Mouse (Mus musculus) heart, embryonic 15.5 days (tissue): ENCODE results near the gene Ttc6. TPM values are rescaled to one million over a fixed set of nuclear protein-coding genes. Genes with fewer than 3 reads are reported as not detected.
A peak's percentile ranks its signal among the peaks of the same experiment; 100 is the strongest.

ENCODE experiments used
- ATAC-seq: fragments of 200-750 bp; cut with Nextera tagmentation; replicated peaks from 2 replicates; pipeline ENCODE4 v1.8.0; 2017; ENCODE audit warnings: low read depth, moderate TSS enrichment; ENCODE audit not compliant: insufficient number of reproducible peaks, insufficient read depth, low FRiP score
- H3K27ac ChIP-seq: fragments of 300-500 bp; sonication (generic); 2 replicates; pipeline ENCODE4 v1.5.1; 2015; ENCODE audit warnings: mild to moderate bottlenecking, inconsistent platforms
- H3K27me3 ChIP-seq: fragments of 300-500 bp; sonication (generic); 2 replicates; pipeline ENCODE4 v1.6.1; 2015; ENCODE audit warnings: inconsistent platforms
- H3K36me3 ChIP-seq: fragments of 300-500 bp; sonication (generic); 2 replicates; pipeline ENCODE4 v1.6.1; 2015; ENCODE audit warnings: mild to moderate bottlenecking, inconsistent platforms
- H3K4me1 ChIP-seq: fragments of 300-500 bp; sonication (generic); replicated peaks from 2 replicates; pipeline ENCODE4 v1.6.1; 2015; ENCODE audit warnings: inconsistent platforms
- H3K4me2 ChIP-seq: fragments of 300-500 bp; sonication (generic); 2 replicates; pipeline ENCODE4 v1.6.1; 2015; ENCODE audit warnings: inconsistent platforms, mild to moderate bottlenecking, moderate library complexity
- H3K4me3 ChIP-seq: fragments of 300-500 bp; sonication (generic); 2 replicates; pipeline ENCODE4 v1.5.1; 2015; ENCODE audit warnings: mild to moderate bottlenecking, inconsistent platforms
- H3K9ac ChIP-seq: fragments of 300-500 bp; sonication (generic); 2 replicates; pipeline ENCODE4 v1.6.1; 2015; ENCODE audit warnings: mild to moderate bottlenecking, inconsistent platforms
- H3K9me3 ChIP-seq: fragments of 300-500 bp; sonication (generic); replicated peaks from 2 replicates; pipeline ENCODE4 v1.6.1; 2016; ENCODE audit warnings: inconsistent platforms
- WGBS: fragments of 180-500 bp; shearing (Covaris S2); methylation state at CpG from one replicate; pipeline ENCODE4 v1.1.7; 2015; ENCODE audit warnings: mixed read lengths; 5-methylcytosine and 5-hydroxymethylcytosine counted together
- polyA plus RNA-seq: library from polyadenylated mRNA; unstranded; fragments of >200 nt; fragmentation: Nextera tagmentation; extraction: Ambion mirVana; gene quantifications from 2 replicates; pipeline ENCODE4 v1.2.1, GENCODE M21; 2015

Gene Ttc6
- polyA plus RNA-seq, 1 experiment from 2014 or later: 0.42 TPM

DNA sequence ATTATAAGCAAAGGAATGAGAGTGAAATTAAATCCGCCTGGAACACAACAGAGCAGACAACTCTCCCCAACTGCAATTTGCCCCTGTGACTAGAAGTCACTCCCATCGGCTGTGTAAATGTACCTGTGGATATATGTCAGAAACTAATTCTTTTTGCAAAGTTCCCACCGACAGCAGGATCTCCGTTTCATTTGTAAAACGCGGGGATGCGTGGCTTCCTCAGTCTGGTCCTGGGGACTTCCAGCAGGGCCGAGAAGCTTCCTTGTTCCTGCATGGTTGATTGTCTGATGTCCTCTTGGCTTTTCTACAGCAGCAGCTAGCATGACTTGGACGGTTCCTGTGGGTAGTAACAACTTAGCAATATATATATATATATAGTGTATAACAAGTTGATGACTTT is 16.0 kb upstream of the Ttc6 start:
- no peak overlapping the region for H3K4me3 ChIP-seq
- no peak overlapping the region for H3K4me2 ChIP-seq
- peaks cover 96% of the 10 kb centered on the region for H3K27me3 ChIP-seq
- ATAC-seq: no peak
- H3K4me1 ChIP-seq: peaks cover 25% of the 10 kb centered on the region
- H3K36me3 ChIP-seq: no peaks in the 10 kb centered on the region
- no peak overlapping the region for H3K27ac ChIP-seq
- H3K9me3 ChIP-seq: no peaks in the 10 kb centered on the region
- WGBS: 4% methylated on average over 9 of the region's 9 CpGs
- H3K9ac ChIP-seq: no peak overlapping the region

DNA sequence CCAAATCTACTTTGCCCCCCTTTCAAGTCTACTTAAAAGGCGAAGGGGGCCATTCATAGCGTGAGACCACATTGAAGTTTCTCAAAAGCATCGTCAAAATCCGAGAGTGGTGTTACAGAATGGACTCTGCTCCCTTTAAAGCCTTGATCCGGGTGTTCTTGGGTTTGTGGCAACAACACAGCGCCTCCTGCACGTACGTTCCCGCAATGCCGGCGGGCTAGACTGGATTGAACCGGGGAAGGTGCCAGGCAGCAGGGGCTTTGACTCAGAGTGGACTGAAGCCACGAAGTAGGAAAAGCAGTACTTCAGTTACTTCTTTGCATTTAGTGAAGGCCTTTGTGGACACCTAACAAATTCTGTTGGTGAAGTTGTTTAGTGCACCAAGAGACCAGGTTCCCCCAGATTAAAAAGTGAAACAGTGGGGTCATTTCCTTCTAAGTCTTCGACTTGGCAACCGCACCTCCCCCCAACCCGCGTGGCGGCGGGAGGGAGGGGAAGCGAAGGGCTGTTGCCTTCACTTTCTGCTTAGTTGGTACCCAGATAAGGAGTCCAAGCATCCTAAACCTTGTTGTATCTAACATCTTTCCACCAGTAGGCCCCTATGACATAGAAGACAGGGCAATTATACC is 15.4 kb upstream of the Ttc6 start:
- Histone ChIP-seq H3K4me2 (0 out of 2 replicates have a peak overlapping the region, but pooled peaks have one; percentile 16), H3K9me3 (no peaks in the 10 kb centered on the region), H3K27me3 (peaks cover 96% of the 10 kb centered on the region), H3K4me1 (peaks cover 23% of the 10 kb centered on the region), H3K27ac (no peak overlapping the region), H3K9ac (no peak overlapping the region), H3K4me3 (peak overlapping the region; percentile 6; the same call in 1 of the 2 replicates), H3K36me3 (no peaks in the 10 kb centered on the region)
- WGBS: under 1% methylated on average over 20 of the region's 20 CpGs
- no peak for ATAC-seq

DNA sequence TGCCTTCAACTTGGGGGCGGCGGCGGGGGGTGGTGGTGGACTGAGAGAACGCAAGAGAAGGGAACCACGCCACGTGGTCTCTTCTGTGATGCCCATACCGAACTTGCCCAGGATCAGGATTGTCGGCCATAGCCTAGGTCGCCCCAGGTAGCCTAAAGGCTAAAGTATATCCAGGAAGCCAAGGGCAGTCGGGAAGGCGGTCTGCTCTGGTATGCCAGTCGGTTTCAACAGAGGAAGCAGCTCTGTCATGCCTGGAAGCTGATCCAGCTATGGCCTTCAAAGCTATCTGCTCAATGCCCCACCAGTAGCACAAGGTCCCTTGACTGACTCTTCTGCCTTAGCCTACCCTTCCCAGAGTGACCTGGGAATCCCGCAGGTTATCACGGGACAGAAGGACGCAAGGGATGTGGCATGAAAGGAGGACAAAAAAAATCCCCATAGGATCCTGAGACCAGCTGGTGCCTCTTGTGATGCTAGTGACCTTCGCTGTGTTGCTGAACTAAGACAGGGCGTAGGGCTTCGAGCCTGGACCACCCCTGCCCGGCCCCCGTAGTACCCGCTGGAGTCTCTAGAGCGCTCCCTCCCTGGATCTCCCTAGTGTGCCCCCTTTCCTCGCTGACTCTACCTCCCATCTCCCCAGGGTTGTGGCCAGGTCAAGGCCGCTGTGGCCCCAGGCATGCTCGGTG is 14.8 kb upstream of the Ttc6 start:
- H3K27me3 ChIP-seq: peaks cover 98% of the 10 kb centered on the region
- H3K4me2 ChIP-seq: no peak overlapping the region
- no peak overlapping the region for H3K4me3 ChIP-seq
- H3K9me3 ChIP-seq: no peaks in the 10 kb centered on the region
- H3K9ac ChIP-seq: no peak overlapping the region
- no peak for ATAC-seq
- H3K4me1 ChIP-seq: peaks cover 23% of the 10 kb centered on the region
- 3% methylated on average over 25 of the region's 25 CpGs for WGBS
- no peak overlapping the region for H3K27ac ChIP-seq
- H3K36me3 ChIP-seq: no peaks in the 10 kb centered on the region

DNA sequence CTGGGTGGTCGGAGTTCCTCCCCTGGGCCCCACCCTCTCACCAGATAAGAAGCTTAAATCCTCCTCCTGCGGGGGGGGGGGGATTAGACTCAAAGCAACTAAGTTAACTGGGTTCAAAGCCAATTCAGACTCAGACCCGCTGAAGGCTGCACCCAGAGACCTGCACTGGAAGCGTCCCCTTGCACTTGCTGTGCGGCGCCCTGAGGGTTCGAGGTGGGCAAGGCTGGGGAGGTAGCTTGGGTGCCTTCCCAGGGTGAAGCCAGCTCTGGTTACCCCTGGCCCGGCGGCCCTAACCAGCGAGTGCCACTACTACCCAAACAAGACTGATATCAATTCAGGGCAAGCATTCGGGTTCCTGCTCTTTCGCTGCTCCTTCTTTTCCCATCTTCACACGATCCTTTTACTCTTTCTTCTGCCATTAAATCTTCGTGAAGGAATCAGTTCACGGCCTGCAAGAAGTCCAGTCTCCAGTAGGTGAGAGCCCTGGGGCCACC is 14.2 kb upstream of the Ttc6 start:
- Histone ChIP-seq H3K4me3 (no peak overlapping the region), H3K9ac (no peak overlapping the region), H3K9me3 (no peaks in the 10 kb centered on the region), H3K4me2 (no peak overlapping the region), H3K27me3 (peaks cover 98% of the 10 kb centered on the region), H3K36me3 (no peaks in the 10 kb centered on the region), H3K27ac (no peak overlapping the region), H3K4me1 (peaks cover 22% of the 10 kb centered on the region)
- ATAC-seq: no peak
- 0% methylated on average over 15 of the region's 15 CpGs for WGBS

DNA sequence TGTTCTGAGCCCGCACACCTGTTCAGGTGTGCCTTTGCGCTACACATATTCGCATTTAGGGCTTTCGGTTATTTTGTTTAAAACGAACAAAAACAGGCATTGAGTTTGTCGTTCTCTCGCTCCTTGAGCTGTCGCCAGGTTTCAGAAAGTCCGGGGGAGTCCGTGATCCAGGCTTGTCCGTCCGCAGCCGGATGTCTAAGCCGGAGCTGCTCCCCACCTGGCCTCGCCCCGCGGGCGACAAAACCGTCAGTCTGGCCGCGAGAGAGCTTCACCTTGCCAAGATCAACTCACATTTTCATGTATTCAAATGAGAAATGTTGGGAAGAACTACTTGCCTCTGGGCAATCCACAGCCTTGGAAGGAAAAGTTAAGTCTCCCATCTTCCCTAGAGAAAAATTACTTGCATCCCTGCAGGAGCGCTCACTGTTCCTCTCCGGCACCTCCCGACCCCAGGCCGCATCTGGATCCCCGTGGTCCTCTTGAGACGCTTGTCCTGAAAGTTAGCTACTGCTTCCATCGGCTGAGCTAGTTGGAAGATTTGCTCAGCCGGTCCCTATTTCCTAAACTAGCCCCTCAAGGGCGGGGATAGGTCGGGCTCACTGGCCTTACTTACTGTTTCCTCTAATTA is 13.6 kb upstream of the Ttc6 start:
- 2% methylated on average over 31 of the region's 31 CpGs for WGBS
- Histone ChIP-seq H3K36me3 (no peaks in the 10 kb centered on the region), H3K4me2 (no peak overlapping the region), H3K27ac (no peak overlapping the region), H3K9me3 (no peaks in the 10 kb centered on the region), H3K4me3 (no peak overlapping the region), H3K27me3 (peaks cover 96% of the 10 kb centered on the region), H3K4me1 (peaks cover 17% of the 10 kb centered on the region), H3K9ac (no peak overlapping the region)
- ATAC-seq: no peak

GRCm38 (mm10) chr12:57550881-57551280 is 13.0 kb upstream of the Ttc6 start:
- ATAC-seq: no peak
- WGBS: 10% methylated on average over 8 of the region's 8 CpGs

GRCm38 (mm10) chr12:57552286-57552685 is 11.6 kb upstream of the Ttc6 start:
- Histone ChIP-seq H3K36me3 (no peaks in the 10 kb centered on the region), H3K27me3 (peaks cover 84% of the 10 kb centered on the region), H3K4me2 (no peak overlapping the region), H3K27ac (no peak overlapping the region), H3K4me3 (no peak overlapping the region), H3K9ac (no peak overlapping the region), H3K4me1 (no peaks in the 10 kb centered on the region; the same call in 1 of the 2 replicates), H3K9me3 (no peaks in the 10 kb centered on the region)
- ATAC-seq: no peak
- 14% methylated on average over 3 of the region's 3 CpGs for WGBS

More at GRCm38 (mm10) chr12:57550881-57551280, 13.0 kb upstream of the Ttc6 start:
- Histone ChIP-seq H3K27me3 (peaks cover 95% of the 10 kb centered on the region), H3K9ac (no peak overlapping the region), H3K9me3 (no peaks in the 10 kb centered on the region), H3K27ac (no peak overlapping the region), H3K4me3 (no peak overlapping the region), H3K4me2 (no peak overlapping the region), H3K36me3 (no peaks in the 10 kb centered on the region), H3K4me1 (peaks cover 12% of the 10 kb centered on the region)

- Histone ChIP-seq H3K9ac (no peak overlapping the region), H3K27ac (no peak overlapping the region), H3K9me3 (no peaks in the 10 kb centered on the region), H3K4me1 (no peaks in the 10 kb centered on the region), H3K4me2 (no peak overlapping the region), H3K36me3 (no peaks in the 10 kb centered on the region), H3K4me3 (no peak overlapping the region), H3K27me3 (peaks cover 70% of the 10 kb centered on the region)
- no peak for ATAC-seq
- WGBS: 36% methylated on average over 3 of the region's 3 CpGs
Measured at GRCm38 (mm10) chr12:57554091-57554490, 9.8 kb upstream of the Ttc6 start.

GRCm38 (mm10) chr12:57571773-57572172 is 7.9 kb downstream of the Ttc6 start:
- H3K27ac ChIP-seq: no peak overlapping the region
- no peaks in the 10 kb centered on the region for H3K36me3 ChIP-seq
- H3K4me1 ChIP-seq: peaks cover 6% of the 10 kb centered on the region
- no peak for ATAC-seq
- WGBS: 6% methylated on average over 9 of the region's 9 CpGs
- peak overlapping the region; percentile 40 for H3K4me2 ChIP-seq
- H3K9ac ChIP-seq: no peak overlapping the region
- no peaks in the 10 kb centered on the region for H3K9me3 ChIP-seq
- H3K4me3 ChIP-seq: 0 out of 2 replicates have a peak overlapping the region, but pooled peaks have one; percentile 9
- H3K27me3 ChIP-seq: peaks cover 42% of the 10 kb centered on the region

- Histone ChIP-seq H3K4me3 (no peak overlapping the region), H3K27me3 (peaks cover 42% of the 10 kb centered on the region), H3K9me3 (no peaks in the 10 kb centered on the region), H3K4me2 (no peak overlapping the region), H3K27ac (no peak overlapping the region), H3K4me1 (peaks cover 6% of the 10 kb centered on the region), H3K36me3 (no peaks in the 10 kb centered on the region), H3K9ac (no peak overlapping the region)
- ATAC-seq: no peak
Measured at GRCm38 (mm10) chr12:57572415-57572814, 8.5 kb downstream of the Ttc6 start.

- H3K27ac ChIP-seq: no peak overlapping the region
- ATAC-seq: peak; percentile 76
- WGBS: 2% methylated on average over 80 of the region's 81 CpGs
- H3K4me3 ChIP-seq: peak overlapping the region; percentile 56
- H3K36me3 ChIP-seq: no peaks in the 10 kb centered on the region
- H3K9ac ChIP-seq: peak overlapping the region; percentile 50; the same call in 1 of the 2 replicates
- H3K9me3 ChIP-seq: no peaks in the 10 kb centered on the region
- H3K27me3 ChIP-seq: peaks cover 42% of the 10 kb centered on the region
- H3K4me1 ChIP-seq: peaks cover 6% of the 10 kb centered on the region
- H3K4me2 ChIP-seq: peak overlapping the region; percentile 95
Measured at GRCm38 (mm10) chr12:57575931-57576628, 12.2 kb downstream of the Ttc6 start.
